Mouse (Mus musculus) hindbrain, embryonic 15.5 days (tissue): ENCODE measurements at regions not wholly inside any gene's neighbourhood (a gene's known extent, or its start where the extent isn't known, plus 50 kb on each side); places are given as distances from the start of the nearest gene placed in this dataset.
"Not testable (repeated sequence)": the region's sequence is repeated elsewhere in the genome, so short reads cannot be mapped to it uniquely, and the experiment has no call there.

Experiments used
- ATAC-seq: fragments of 200-750 bp; cut with Nextera tagmentation; 2 replicates; pipeline ENCODE4 v1.8.0; 2017; ENCODE audit warnings: low read depth, moderate number of reproducible peaks, moderate TSS enrichment; ENCODE audit not compliant: low FRiP score
- H3K27ac ChIP-seq: fragments of 300-500 bp; sonication (generic); replicated peaks from 2 replicates; pipeline ENCODE4 v1.5.1; 2015; ENCODE audit warnings: mild to moderate bottlenecking, inconsistent platforms
- H3K27me3 ChIP-seq: fragments of 300-500 bp; sonication (generic); 2 replicates; pipeline ENCODE4 v1.6.1; 2015; ENCODE audit warnings: control low read depth, inconsistent platforms
- H3K36me3 ChIP-seq: fragments of 300-500 bp; sonication (generic); 2 replicates; pipeline ENCODE4 v1.6.1; 2015; ENCODE audit warnings: control low read depth, inconsistent platforms
- H3K4me1 ChIP-seq: fragments of 300-500 bp; sonication (generic); replicated peaks from 2 replicates; pipeline ENCODE4 v1.6.1; 2015; ENCODE audit warnings: control low read depth, inconsistent platforms
- H3K4me2 ChIP-seq: fragments of 300-500 bp; sonication (generic); 2 replicates; pipeline ENCODE4 v1.6.1; 2015; ENCODE audit warnings: moderate library complexity, mild to moderate bottlenecking, inconsistent platforms
- H3K4me3 ChIP-seq: fragments of 300-500 bp; sonication (generic); 2 replicates; pipeline ENCODE4 v1.5.1; 2015; ENCODE audit warnings: mild to moderate bottlenecking, inconsistent platforms
- H3K9ac ChIP-seq: fragments of 300-500 bp; sonication (generic); 2 replicates; pipeline ENCODE4 v1.6.1; 2015; ENCODE audit warnings: inconsistent platforms
- H3K9me3 ChIP-seq: fragments of 300-500 bp; sonication (generic); 2 replicates; pipeline ENCODE4 v1.6.1; 2016; ENCODE audit warnings: control low read depth, inconsistent platforms
- WGBS: fragments of 180-500 bp; shearing (Covaris S2); methylation state at CpG from one replicate; pipeline ENCODE4 v1.1.7; 2015; 5-methylcytosine and 5-hydroxymethylcytosine counted together

DNA sequence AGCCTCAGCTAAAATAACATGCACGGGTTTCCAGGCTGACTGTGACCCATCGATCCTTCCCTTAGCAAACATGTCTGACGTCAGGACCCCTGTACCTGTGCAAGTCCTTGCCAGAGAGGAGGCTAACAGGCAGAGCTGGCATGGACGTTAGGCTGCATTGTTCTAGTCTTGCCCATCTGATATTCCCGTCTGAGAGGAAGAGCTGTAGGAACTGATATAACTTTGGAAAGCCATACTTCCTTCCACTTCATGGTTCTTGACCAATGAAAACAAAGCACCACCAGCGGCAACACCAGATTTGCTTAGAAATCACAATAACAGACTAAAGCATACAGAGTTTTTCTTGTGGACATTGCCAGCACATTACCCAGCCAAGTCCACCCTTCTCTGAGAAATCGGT is 470.1 kb upstream of the N6amt1 start:
- H3K4me1 ChIP-seq, result no peaks in the 10 kb centered on the region
- H3K9me3 ChIP-seq, result no peaks in the 10 kb centered on the region
- no peak overlapping the region for H3K4me2 ChIP-seq
- H3K27me3 ChIP-seq, result no peaks in the 10 kb centered on the region
- no peak overlapping the region for H3K9ac ChIP-seq
- WGBS, result 83% methylated on average over 7 of the region's 7 CpGs
- H3K36me3 ChIP-seq, result no peaks in the 10 kb centered on the region
- H3K4me3 ChIP-seq, result no peak overlapping the region
- no peak for ATAC-seq
- H3K27ac ChIP-seq, result no peak overlapping the region

DNA sequence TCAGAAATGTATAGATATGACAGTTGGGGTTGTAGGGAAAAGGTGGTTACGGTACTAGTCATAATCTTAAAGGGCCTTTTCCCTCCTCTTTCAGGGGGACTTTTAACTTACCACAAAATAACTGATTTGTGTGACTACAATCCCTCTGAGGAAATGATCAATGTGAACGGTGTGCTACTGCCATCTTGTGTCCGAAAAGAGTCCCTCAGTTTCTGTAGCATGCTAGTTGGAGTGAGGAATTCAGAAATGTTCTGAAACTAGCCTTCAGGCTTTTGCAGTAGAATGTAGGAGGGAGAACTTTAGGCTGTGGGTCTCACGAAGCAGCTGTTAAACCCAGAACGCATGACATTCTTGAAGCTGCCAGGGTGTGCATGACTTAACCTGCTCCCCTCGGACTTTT is 471.5 kb upstream of the N6amt1 start:
- Histone ChIP-seq H3K27me3 (no peaks in the 10 kb centered on the region), H3K4me1 (no peaks in the 10 kb centered on the region), H3K9ac (no peak overlapping the region), H3K27ac (no peak overlapping the region), H3K4me2 (no peak overlapping the region), H3K9me3 (no peaks in the 10 kb centered on the region), H3K36me3 (no peaks in the 10 kb centered on the region), H3K4me3 (no peak overlapping the region)
- 36% methylated on average over 6 of the region's 6 CpGs for WGBS
- peak; percentile 63; the same call in 1 of the 2 replicates for ATAC-seq

DNA sequence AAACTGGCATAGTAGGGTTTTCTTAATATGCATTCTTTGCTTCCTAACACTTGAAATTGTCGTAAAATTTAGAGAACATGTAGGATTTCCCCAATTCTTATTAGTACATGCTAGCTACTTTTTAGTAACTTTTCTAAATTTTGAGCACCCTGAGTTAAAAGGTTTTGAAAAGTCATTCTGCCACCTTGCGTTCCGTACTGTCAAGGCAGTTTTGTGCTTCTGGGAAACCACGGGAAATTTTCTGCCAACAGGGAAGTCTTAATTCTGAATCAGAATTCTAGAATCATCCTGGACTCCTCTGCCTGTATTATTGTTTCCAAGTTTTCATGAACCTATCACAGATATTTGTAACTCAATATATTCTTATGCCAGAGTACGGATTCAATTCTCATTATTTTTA is 472.4 kb upstream of the N6amt1 start:
- 88% methylated on average over 5 of the region's 5 CpGs for whole genome bisulfite sequencing
- no peak overlapping the region for H3K4me2 ChIP-seq
- H3K36me3 ChIP-seq, result no peaks in the 10 kb centered on the region

DNA sequence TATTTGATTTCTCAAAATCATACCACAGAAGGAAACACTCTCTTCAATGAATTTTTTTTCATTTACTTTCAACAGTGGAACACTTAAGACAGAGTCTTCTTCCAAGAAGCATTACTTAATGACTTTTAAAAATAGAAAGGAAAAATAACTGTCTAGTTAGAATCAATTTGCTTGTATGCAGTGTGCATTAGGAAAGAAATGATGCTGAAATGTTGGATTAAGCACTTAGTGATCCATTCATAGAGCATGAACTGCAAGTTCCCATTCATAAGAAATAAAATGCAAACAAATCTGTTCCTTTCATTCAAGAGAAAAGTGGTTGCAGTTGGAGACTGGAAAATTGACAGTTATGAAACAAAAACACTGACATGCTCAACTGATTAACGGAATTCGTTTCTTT is 493.2 kb upstream of the N6amt1 start:
- Histone ChIP-seq H3K36me3 (no peaks in the 10 kb centered on the region), H3K4me2 (no peak overlapping the region), H3K4me3 (no peak overlapping the region), H3K27ac (no peak overlapping the region), H3K9me3 (no peaks in the 10 kb centered on the region), H3K9ac (no peak overlapping the region), H3K27me3 (no peaks in the 10 kb centered on the region), H3K4me1 (no peaks in the 10 kb centered on the region)
- WGBS, result 89% methylated on average over 2 of the region's 2 CpGs
- no peak for ATAC-seq

More for the DNA sequence above, 472.4 kb upstream of the N6amt1 start:
- Histone ChIP-seq H3K4me1 (no peaks in the 10 kb centered on the region), H3K9ac (no peak overlapping the region), H3K4me3 (no peak overlapping the region), H3K27ac (no peak overlapping the region), H3K27me3 (no peaks in the 10 kb centered on the region), H3K9me3 (no peaks in the 10 kb centered on the region)
- ATAC-seq, result no peak

DNA sequence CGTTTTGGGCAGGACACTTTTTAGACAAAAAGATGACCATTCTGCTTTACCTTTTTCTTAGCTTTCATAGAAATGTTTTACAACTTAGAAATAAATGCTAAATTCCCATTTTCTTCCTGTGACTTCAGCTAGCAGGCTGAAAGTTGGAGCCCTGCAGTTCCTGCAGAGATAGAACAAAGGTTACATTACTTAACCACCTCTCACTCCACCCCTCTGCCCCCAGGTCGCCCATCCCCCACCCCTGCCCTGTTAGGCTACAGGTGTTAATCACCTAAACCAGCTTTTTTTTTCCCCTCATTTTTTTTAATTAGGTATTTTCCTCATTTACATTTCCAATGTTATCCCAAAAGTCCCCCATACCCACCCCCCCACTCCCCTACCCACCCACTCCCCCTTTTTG is 498.1 kb upstream of the N6amt1 start:
- no peak overlapping the region for H3K4me2 ChIP-seq
- H3K9me3 ChIP-seq, result no peaks in the 10 kb centered on the region
- no peak overlapping the region for H3K9ac ChIP-seq
- no peaks in the 10 kb centered on the region for H3K27me3 ChIP-seq
- no peak overlapping the region for H3K27ac ChIP-seq
- 71% methylated on average over 2 of the region's 2 CpGs for WGBS
- H3K4me1 ChIP-seq, result no peaks in the 10 kb centered on the region
- ATAC-seq, result no peak
- no peaks in the 10 kb centered on the region for H3K36me3 ChIP-seq
- no peak overlapping the region for H3K4me3 ChIP-seq

DNA sequence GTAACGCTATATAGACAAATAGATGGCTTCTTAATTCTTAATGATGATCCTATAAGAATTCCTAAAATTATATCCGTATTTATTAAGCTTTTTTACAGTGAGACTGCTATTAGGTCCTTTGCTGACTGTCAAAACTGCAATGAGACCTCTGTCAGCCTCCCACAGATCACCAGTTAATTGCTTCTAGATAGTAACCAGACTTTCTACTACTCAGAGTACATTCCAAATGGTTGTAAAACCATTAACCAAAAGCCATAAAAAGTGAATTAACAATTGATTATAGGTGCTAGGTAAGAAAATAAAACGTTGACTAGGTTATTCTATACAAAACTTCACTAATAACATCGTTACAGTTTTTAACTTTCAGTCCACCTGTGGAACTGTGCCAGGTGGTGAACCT is 498.7 kb upstream of the N6amt1 start:
- 81% methylated on average over 4 of the region's 4 CpGs for WGBS

DNA sequence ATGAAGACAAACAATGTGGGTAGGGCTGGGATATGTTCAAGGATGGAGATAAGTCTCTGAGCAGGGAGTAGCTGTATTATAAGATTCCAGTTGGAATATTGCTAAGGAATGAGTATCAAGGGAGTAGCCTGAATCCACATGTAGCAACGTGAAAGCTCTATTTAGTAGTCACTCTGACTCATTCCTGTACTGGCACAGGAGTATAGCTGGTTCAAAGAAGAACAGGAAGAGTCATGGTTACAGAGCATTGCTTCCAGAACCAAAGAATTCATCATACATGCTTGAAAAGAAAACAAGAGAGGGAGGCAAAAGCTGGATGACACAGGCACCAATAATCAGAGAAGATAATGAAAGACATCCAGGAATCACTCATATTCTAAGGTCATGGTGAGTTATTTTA is 500.6 kb upstream of the N6amt1 start:
- Histone ChIP-seq H3K9me3 (no peaks in the 10 kb centered on the region), H3K4me3 (no peak overlapping the region), H3K27me3 (no peaks in the 10 kb centered on the region), H3K4me2 (no peak overlapping the region), H3K27ac (no peak overlapping the region), H3K36me3 (no peaks in the 10 kb centered on the region), H3K4me1 (no peaks in the 10 kb centered on the region), H3K9ac (no peak overlapping the region)
- ATAC-seq, result no peak
- 64% methylated on average over 1 of the region's 1 CpGs for WGBS

More for the DNA sequence above, 498.7 kb upstream of the N6amt1 start:
- Histone ChIP-seq H3K4me3 (no peak overlapping the region), H3K36me3 (no peaks in the 10 kb centered on the region), H3K4me2 (no peak overlapping the region), H3K9me3 (no peaks in the 10 kb centered on the region), H3K9ac (no peak overlapping the region), H3K4me1 (no peaks in the 10 kb centered on the region), H3K27me3 (no peaks in the 10 kb centered on the region), H3K27ac (no peak overlapping the region)
- no peak for ATAC-seq

DNA sequence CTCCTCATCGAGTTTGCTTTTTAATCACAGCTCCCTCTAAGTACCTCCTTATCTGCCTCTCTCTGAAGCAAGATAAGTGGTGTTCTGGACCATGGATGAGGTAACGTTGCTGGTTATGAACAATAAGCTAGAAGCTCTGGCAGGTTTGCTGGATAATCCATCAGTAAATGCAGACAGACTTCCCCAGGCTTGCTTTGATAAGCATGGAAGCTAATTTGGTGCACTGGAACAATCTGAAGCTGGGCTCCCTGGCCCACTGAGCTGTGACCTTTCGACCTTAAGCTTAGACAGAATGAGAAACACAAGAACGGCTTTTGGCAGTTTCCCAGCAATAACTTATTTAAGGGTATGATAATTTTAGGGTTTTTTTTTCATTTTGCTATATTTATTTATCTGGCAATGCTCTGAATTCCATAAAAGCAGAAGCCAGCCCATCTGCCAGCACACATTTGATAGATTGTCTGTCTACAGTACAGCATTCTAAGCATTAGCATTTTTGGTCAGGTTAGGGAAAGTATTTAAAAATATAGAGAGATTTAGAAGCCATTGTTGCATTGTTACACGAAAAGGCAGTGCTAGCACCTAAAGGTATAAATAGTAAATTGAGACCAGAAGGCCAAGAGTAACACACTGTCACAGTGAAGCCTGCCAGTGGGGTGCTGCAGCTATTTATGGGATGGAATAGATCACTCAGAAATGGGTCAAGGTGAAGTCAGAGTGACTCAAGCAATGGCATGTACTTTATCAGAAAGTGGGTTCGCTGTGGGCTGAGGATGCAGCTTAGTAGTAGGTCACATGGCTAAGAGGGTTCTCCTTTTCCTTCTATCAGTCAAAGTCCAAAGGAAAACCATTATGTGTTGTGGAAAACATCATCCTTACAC is 515.3 kb upstream of the N6amt1 start:
- ATAC-seq, result no peak
- H3K9me3 ChIP-seq, result no peaks in the 10 kb centered on the region
- no peak overlapping the region for H3K4me2 ChIP-seq
- H3K4me1 ChIP-seq, result no peaks in the 10 kb centered on the region
- H3K27me3 ChIP-seq, result no peaks in the 10 kb centered on the region
- no peak overlapping the region for H3K4me3 ChIP-seq
- H3K27ac ChIP-seq, result no peak overlapping the region
- H3K9ac ChIP-seq, result no peak overlapping the region
- WGBS, result 46% methylated on average over 6 of the region's 6 CpGs
- H3K36me3 ChIP-seq, result no peaks in the 10 kb centered on the region

DNA sequence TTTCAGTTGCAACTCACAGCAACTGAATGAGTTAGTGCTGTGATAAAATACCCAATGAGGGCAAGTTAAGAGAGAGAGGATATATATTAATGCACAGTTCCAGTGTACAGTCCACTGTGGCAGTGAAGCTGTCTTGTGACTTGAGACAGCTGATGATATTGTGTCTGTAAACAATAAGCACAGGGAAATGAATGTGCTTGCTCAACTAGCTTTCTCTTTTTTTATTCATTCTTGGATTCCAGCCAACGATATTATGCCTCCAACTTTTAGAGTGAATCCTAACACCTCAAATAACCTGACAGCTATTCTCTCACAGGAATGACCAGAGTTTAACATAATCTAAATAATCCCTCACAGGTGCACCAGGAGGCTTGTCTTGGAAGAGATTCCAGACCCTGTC is 526.3 kb upstream of the N6amt1 start:
- no peaks in the 10 kb centered on the region for H3K27me3 ChIP-seq
- WGBS, result 61% methylated on average over 1 of the region's 1 CpGs
- no peak overlapping the region for H3K9ac ChIP-seq
- H3K4me2 ChIP-seq, result no peak overlapping the region
- H3K4me1 ChIP-seq, result no peaks in the 10 kb centered on the region
- no peak overlapping the region for H3K4me3 ChIP-seq
- no peaks in the 10 kb centered on the region for H3K36me3 ChIP-seq
- H3K27ac ChIP-seq, result no peak overlapping the region
- no peaks in the 10 kb centered on the region for H3K9me3 ChIP-seq
- ATAC-seq, result no peak

DNA sequence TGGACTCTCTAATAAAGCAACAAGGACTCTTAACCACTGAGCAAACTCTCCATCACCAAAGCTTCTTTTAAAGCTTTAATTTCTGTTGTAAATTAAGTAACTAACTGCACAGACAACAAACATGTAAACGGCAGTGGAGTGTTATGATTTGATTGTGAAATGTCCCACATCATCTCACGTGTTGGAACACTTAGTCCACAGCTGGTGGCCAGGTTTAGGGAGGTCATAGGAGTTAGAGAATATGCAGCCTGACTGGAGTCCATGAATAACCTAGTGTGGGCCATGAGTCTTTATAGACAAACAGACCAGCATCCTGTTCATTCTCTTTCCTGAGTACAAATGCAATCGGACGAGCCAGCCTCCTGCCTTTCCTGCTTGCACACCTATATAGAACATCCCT is 527.3 kb upstream of the N6amt1 start:
- ATAC-seq, result no peak
- Histone ChIP-seq H3K9me3 (no peaks in the 10 kb centered on the region), H3K4me1 (no peaks in the 10 kb centered on the region), H3K36me3 (no peaks in the 10 kb centered on the region), H3K4me3 (no peak overlapping the region), H3K27ac (no peak overlapping the region), H3K9ac (no peak overlapping the region), H3K27me3 (no peaks in the 10 kb centered on the region), H3K4me2 (no peak overlapping the region)
- 89% methylated on average over 4 of the region's 4 CpGs for WGBS

DNA sequence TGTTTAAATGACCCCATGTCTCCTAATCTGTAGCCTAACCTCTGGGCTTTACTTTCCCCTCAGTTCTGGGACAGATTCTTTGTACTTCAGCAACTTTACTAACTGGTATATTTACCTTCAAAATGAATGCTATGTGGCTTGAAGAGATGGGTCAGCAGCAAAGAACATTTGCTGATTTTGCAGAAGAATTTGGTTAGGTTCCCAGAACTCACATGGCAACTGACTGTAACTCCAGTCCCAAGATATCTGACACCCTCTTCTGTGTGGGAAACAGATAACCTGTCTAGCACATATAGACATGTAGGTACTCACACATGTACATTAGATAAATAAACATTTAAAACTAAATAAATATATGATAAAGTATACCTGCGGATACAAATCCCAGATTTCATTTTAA is 530.5 kb upstream of the N6amt1 start:
- Histone ChIP-seq H3K4me3 (no peak overlapping the region), H3K27me3 (no peaks in the 10 kb centered on the region), H3K9me3 (no peaks in the 10 kb centered on the region), H3K4me1 (no peaks in the 10 kb centered on the region), H3K27ac (no peak overlapping the region), H3K36me3 (no peaks in the 10 kb centered on the region), H3K9ac (no peak overlapping the region), H3K4me2 (no peak overlapping the region)
- whole genome bisulfite sequencing, result 93% methylated on average over 1 of the region's 1 CpGs
- no peak for ATAC-seq

DNA sequence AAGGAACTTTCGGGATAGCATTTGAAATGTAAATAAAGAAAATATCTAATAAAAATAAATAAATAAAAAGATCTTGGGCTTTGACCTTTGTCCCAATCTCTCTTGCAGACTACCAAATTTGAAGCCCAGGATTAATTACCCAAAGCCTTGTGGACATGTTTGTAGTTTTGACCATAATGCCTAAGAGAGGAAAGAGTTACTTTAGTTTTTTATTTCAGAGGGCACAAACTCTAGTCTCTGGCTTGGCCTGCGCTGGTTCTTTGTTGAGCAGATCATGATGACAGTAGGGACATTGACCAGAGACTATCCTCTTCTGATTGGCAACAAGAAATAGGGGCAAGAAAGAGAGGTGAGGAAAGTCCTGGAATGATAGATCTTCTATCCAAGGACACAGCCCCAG is 532.4 kb upstream of the N6amt1 start:
- ATAC-seq, result no peak
- H3K27me3 ChIP-seq, result no peaks in the 10 kb centered on the region
- 96% methylated on average over 2 of the region's 2 CpGs for WGBS
- no peak overlapping the region for H3K4me3 ChIP-seq
- no peaks in the 10 kb centered on the region for H3K4me1 ChIP-seq
- no peak overlapping the region for H3K27ac ChIP-seq
- no peaks in the 10 kb centered on the region for H3K36me3 ChIP-seq
- H3K4me2 ChIP-seq, result no peak overlapping the region
- no peak overlapping the region for H3K9ac ChIP-seq
- H3K9me3 ChIP-seq, result no peaks in the 10 kb centered on the region

DNA sequence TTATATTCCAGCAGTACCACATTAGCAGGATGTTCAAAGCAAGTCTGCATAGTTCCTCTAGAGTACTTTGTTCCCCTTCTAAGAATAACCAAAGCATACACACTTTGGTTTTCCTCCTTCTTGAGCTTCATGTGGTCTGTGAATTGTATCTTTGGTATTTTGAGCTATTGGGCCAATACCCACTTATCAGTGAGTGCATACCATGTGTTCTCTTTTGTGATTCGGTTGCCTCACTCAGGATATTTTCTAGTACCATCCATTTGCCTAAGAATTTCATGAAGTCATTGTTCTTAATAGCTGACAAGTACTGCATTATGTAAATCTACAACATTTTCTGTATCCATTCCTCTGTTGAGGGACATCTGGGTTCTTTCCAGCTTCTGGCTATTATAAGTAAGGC is 535.3 kb upstream of the N6amt1 start:
- not testable (repeated sequence) for H3K4me1 ChIP-seq, H3K9ac ChIP-seq, H3K4me3 ChIP-seq, ATAC-seq, H3K4me2 ChIP-seq, H3K27ac ChIP-seq, H3K9me3 ChIP-seq, H3K27me3 ChIP-seq, H3K36me3 ChIP-seq
- WGBS, result 82% methylated on average over 1 of the region's 1 CpGs
